Mouse (Mus musculus) adrenal gland, adult 2 months (tissue): ENCODE measurements around the gene Adrm1. TPM values are rescaled to one million over a fixed set of nuclear protein-coding genes. Genes with fewer than 3 reads are reported as not detected.

ENCODE experiments used
- DNase-seq: peaks from one replicate; pipeline ENCODE4 v3.0.0; 2021
- polyA plus RNA-seq: library from polyadenylated mRNA; depleted of rRNA; stranded (reverse); fragments of >200 nt; gene quantifications from 2 replicates; pipeline ENCODE4 v1.2.3, GENCODE M21; 2012
- total RNA-seq, 2 experiments: library from RNA; stranded (reverse); gene quantifications; 2 replicates each; pipeline ENCODE4 v1.2.3; 2021

Adrm1 gene
- total and polyA plus RNA-seq, 3 experiments: 152 to 296 (median 183) TPM

DNA sequence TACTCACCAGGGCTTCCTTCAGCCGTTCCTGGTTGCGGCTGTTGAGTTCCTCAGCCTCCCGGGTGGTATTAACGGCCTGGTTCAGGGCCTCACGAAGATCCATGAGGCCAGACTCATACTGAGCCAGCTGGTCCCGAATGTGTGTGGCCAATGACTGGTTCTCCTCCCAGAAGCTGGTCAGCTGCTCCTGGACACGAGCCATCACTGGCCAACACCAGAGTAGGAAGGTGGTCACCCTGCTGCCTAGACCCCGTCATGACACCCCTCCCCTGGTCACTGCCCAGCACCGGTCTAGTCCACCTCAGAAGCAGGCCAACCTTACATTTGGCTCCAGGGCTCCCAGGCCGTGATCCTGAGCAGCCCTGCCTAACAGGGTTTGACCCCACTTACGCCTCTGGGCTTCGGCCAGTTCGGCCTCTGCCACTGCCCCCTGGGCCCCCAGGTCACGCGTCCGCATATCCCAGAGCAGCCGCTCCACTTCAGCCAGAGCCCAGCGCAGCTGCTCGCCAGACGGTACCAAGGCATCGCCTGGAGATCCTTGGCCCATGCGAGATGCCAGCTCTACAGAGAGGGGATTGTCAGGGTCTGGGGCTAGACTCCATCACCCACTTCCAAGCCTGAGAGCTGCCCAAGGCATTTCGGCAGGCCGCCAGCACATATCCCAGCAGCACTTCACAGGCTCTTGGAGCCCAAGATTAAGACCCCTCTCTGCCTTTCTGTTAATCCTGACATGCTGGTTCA lies 12.9 kb downstream of the Adrm1 start:
- DNase-seq: no peak

DNA sequence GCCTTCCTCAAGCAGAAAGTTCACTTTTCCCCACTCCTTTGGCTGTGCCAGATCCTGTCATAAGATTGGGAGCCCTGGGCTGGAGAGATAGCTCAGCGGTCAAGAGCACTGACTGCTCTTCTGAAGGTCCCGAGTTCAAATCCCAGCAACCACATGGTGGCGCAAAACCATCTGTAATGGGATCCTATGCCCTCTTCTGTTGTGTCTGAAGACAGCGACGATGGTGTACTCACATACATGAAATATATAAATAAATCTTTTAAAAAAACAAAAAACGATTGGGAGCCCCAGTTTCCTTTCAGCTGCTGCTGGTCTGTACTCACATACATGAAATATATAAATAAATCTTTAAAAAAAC lies 13.4 kb downstream of the Adrm1 start:
- no peak for DNase-seq

DNA sequence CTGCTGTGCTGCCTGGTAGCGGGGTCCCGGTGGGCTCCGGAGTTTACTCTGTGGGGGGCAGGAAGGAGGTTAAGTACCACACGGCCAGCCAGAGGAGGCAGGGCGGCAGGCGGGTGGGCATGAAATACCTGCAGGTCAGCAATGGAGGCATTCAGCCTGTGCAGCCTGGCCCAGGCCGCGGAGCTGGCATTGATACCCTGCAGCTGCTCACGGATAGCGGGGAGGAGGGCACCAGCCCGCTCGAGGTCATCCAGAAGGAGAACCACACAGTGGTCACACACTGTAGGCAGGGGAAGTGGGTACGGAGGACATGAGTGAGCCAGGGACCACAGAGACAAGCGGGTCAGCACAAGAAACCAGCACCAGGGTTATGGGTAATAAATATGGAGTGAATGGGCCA lies 14.4 kb downstream of the Adrm1 start:
- no peak for DNase-seq

DNA sequence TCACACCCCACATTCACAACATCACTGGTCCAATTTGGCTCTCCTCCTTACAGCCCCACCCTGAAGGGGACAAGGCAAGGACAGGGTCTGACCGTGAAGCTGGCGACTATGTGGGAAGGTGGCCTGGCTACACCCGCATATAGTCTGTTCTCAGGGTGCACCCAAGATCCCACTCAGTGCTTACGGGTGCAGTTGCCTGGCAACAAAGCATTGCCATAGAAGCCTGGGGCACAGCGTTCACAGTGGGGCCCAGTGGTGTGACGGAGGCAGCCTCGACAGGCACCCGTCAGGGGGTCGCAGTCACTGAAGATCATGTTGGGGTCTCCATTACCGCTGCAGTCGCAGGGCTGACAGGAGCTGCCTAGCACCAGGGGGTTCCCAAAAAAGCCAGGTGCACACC lies 16.1 kb downstream of the Adrm1 start:
- no peak for DNase-seq

DNA sequence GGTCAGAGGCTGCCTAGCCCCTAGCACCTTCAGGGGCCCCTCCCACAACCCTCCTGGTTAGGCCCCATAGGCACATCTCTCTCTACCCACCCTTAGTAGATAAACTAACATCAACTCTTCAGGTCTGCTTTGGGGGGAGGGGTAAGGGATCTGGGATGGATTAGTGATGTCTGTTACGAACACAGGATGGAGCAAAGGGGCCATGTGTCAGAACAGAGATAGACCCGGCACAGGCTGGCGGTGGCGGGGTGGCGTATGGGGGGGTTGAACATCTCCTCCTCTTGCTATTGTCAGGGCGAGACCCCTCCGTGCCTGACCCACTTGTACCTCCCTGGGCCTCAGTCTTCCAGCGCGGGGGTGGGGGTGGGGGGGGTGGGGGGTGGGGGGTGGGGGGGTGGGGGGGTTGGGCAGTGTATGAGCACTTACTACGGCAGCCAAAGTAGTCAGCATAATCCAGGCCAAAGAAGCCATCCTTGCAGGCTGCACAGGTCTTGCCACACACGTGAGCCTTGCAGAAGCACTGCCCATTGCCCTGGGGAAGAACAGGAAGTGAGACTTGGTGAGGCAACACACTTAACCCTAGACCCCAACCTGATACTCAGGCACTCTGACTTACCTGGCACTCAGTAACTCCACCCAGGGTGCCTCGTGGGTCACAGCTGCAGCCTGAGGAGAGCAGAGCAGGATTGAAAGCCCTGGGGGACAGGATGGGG lies 25.5 kb downstream of the Adrm1 start:
- DNase-seq: no peak

DNA sequence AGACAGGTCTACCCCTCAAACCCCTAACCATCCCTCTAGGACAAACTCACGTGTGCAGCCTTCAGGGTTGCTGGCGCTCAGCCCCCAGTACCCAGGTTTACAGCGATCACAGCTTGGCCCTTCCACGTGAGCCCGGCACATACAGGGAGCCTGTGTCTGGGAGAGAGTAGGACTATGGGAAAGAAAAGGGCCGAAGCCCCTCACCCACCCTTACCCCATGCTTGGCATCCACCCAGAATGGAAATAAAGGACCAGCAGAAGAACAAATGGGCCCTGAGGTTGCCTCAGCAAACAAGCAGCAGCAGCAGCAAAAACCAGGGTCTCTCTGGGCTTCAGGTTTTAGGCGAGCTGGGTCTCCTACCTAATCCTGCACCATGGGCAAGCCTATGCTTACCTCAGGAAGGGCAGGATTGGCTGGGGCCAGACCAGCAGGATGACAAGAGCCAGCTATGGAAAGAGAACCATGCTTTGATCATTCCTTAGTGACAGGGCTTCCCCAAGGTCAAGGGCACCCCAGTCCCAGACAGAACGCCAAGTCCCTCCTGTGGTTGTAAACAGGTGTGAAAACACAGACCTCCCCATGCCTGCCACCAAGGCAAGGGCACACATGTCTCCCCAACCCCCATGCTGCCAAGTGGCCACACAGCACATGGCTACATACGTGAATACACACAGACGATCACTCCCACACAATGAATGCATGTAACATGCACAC lies 26.2 kb downstream of the Adrm1 start:
- peak; percentile 61 for DNase-seq

DNA sequence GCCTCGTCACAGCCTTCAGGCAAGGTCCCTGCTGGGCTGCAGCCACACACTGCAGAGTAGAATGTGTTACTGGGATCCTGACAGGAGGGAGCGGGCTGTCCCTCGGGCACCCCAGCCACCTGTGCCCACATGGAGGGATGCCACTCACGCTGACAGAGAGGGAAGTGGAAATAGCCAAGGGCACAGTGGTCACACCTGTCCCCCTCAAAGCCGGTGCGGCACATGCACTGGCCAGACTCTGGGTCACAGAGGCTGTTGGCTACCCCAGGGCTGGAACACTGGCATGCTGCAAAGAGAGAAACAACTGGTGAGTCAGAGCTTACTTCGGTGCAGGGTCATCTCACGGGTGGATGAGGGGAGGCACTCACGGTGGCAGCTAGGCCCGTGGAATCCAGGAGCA lies 27.5 kb downstream of the Adrm1 start:
- peak; percentile 62 for DNase-seq

DNA sequence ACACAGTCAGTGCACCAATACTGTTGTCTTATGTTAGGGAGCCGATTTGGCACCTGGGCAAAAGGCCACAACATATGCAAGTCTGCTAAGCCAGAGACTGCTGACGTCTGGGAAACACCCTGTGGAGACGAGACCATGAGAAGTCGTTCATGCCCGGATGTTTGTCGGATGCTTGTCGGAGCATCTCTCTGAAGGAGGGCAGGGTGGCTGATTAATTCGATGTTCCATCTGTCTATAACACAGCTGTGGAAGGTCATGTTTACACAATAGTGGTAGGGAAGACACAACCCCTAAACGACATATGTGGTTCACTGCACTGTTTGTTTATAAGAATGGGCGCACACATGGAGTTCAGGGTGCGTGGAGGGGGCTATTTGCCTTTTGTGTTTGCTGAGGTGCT lies 29.4 kb downstream of the Adrm1 start:
- DNase-seq: no peak

DNA sequence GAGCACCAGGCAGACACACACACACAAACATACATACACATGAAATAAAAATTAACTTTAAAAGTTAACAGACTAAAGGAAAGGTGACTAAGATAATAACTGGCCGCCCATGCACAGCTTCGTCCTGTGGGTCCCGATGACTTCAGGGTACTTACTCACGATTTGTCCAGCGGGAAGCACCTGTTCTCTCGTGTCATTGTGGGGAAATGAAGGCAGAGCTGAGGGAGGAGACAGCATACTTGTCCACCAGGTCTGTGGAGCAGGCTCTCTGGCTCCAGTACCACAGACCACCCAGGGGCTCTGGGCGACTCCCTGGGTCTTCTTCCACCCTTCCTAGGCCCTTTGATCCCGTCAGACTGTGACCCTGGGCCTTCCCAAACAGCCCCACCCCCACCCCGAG lies 30.0 kb downstream of the Adrm1 start:
- DNase-seq: no peak

DNA sequence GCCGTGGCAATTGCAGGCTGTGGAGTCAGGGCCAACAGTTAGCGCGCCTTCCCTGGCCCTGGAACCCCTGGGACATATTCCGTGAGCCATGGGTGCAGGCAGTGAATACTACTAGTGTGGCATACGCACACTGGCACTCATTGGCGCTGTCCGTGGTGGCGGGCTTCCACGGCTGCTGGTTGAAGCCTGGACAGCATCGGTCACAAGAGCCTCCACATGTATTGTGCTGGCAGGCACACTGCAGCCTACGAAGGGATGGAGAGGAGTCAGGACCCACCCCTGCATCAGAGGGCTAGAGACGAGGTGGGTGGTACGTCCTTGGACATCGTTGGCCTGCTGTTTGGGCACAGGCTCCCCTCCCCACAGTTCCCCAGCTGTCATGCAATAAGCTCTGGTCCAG lies 31.0 kb downstream of the Adrm1 start:
- no peak for DNase-seq

DNA sequence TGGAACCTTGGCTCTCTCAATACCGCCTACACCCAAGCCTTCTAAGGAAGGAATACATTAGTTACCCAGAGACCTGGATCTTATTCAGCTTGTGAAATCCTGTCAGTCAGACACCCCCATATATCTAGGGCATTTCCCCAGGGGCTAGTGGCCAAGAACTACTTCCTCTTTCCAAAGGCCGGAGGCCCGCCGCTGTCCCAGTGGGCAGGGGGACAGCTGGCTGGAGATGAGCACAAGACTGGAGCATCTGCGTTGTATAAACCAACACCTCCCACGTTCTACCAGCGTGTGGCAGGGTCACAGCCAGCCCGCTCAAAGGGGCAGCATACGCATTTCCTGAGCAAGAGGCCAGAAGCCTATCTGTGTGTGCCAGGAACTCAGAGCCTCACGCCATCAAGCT lies 31.5 kb downstream of the Adrm1 start:
- no peak for DNase-seq

DNA sequence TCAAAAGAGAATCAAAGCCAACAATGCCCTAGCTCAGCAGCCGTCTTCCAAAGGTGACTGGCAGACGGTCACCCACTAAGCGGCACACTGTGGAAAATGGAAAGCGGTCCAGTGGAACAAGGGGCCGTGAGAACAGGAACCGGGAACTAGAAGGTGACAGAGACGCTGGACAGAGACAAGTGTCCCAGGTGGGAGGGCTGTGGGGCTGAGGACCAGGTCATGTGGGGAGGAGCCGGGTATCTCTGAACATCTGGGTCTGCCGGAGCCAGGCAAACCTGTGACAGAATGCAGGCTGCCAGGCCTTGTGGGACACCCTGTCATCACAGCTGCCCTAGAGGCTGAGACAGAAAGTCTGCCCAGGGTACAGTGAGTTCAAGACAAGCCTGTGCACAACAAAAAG lies 33.2 kb downstream of the Adrm1 start:
- no peak for DNase-seq

DNA sequence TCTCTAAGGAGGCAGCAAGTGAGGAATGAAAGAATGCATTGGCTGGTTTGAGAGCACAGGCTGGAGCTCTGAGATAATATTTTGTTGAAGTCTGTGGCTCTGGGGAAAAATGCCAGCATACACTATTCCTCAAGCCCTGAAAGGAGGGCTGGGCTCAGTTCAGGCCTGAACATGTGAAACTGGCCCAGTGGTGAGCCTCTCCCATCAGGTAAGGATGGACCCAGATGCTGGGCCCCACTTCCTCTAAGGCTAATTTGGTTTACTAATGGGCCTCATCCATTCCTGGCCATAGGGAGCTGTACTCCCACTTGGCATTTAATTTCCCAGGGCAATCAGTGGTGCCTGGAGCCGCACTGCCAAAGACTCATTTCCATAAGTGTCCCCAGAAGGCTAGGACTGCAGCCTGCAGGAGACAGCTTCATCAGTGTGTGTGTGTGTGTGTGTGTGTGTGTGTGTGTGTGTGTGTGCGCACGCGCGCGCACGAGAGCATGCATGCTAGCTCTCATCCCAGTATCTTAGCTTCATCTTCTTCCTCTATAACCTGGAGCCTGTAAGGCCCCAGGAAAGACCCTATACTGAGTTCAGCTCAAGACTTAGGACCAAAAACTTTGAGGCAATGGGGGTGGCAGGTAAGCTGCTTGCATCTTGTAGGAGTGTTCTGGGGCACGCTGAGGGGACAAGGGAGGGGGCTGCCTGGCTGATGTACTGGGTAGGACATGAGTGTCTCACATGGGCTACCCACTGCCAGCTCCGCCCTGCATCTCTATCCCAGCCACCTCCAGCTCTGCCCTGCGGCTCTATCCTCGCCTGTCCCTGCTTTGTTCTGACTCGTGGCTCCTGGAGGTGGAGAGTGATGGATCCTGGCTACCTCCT lies 34.0 kb downstream of the Adrm1 start:
- DNase-seq: no peak

DNA sequence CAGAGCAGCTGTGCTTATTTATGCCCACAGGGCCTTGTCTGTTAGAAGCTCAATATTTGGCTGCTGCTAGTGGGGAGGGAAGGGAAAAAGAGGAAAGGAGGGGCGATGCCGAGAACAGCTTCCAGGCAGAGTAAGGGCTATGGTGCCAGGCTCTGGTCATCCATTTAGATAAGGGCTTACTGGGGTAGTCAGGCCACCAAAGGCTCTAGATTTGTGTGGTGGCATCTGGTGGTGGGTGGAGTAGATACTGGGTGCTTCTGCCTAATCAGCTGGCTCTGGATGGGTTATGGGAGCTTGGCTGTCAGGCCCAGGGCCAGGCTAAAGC lies 34.6 kb downstream of the Adrm1 start:
- no peak for DNase-seq

DNA sequence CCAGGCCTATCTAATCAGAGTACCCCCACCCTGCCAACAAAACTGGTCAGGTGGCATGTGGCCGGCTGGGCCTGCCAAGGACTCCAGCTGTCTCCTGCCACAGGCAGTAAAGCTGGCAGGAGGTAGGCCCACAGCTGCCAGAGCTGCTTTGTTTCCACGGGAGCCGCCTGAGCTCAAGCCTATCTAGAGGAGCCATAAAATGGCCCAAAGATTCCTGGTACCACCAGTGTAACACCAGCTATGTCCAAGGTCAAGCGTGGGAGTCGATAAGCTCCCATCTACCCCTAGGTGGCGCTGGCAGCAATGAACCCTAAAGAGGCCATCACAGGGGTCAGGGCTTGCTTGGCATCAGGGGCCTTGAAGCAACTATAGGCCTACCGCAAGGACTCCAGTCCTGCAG lies 36.6 kb downstream of the Adrm1 start:
- DNase-seq: peak; percentile 60

DNA sequence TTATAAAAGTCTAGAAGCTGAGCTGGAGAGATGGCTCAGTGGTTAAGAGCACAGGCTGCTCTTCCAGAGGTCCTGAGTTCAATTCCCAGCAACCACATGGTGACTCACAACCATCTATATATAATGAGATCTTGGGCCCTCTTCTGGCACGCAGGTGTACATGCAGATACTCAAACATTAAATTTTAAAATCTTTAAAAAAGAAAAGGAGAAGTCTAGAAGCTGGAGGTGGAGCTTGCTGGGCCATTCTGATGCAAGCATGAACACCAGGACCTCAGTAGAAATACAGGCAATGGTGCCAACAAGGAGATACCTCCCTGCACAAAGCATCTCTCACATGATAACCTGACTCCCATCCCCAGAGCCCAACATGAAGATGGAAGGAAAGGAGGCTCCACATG lies 37.7 kb downstream of the Adrm1 start:
- no peak for DNase-seq

DNA sequence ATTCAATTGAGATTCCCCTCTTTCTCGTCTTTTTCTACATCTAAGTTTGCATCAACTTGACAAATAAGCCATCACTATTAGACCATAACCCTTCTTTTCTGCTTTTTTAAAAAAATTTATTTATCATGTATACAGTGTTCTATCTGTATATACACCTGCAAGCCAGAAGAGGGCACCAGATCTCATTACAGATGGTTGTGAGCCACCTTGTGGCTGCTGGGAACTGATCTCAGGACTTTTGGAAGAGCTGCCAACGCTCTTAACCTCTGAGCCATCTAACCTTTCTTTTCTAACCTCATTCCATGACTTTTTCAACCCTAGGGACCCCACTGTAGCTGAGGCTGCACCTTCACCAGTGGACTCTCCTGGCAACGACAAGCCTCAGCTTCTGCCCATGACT lies 41.0 kb downstream of the Adrm1 start:
- no peak for DNase-seq

DNA sequence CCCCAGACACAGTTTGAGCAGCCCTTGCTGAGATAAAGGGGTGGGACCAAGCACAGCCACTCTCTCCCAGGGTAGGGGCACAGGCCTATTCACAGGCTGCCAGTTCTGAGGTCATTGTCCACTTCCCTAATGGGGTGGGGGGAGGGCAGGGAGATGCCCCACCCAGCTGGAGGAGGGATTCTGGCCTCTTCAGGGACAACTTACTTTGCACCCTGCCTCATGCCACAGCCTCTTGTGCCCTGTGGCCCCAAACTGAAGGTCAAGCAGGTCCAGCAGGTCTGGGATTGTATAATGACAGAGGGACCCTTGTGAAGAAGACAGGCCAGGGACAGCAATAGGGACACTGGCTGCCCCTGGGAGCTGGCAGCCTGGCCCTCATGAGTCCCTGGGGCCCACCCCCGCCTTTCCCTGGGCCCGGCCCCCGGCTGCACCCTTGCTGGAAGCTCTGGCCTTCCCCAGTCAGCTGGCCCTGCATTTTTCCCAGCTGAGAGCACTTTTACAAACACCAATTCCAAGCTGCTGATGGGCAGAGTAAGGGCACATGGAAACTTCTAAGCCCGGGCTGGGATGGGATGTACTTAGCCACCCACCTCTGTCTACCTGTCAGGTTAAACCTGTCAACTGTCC lies 43.2 kb downstream of the Adrm1 start:
- peak; percentile 68 for DNase-seq

DNA sequence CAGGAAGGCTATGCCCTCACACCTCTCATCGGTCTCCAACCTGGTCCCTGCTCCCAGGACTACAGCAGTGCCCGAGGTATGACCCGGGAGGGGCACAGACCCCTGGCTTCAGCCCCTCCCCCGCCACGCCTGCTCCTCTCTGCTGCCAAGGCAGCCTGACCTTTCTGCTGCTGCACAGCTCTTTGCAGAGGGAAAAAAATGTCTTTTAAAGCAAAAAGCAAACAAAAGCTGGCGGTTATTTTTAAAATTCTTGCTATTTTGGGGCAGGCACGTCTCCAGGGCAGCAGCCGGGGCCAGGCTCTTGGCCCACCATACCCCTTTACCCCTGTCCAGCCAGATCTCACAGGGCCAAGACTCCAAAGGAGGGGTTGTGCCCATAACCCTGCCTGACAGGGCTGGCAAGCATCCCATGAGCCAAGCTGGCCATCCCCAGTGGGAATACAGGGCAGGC lies 43.8 kb downstream of the Adrm1 start:
- DNase-seq: peak; percentile 65

DNA sequence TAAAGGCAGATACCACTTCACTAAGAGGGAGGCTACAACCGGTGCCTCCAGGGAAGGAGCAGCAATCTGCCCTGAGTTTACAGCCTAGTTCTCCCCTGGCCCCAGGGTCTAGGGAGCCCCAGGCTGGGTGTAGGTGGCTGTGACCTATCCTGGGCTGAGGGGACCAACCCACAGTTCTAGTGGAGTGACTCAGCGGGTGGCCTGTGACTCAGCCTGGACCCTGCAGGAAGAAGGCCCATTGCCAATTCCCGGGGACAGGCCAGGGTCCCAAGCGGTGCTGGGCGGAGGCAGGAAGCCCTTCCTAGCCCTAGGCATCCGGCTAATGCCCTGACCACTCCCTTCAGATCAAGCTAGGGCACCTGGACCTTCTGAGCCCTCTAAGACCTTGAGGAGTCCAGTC lies 44.7 kb downstream of the Adrm1 start:
- peak; percentile 92 for DNase-seq

DNA sequence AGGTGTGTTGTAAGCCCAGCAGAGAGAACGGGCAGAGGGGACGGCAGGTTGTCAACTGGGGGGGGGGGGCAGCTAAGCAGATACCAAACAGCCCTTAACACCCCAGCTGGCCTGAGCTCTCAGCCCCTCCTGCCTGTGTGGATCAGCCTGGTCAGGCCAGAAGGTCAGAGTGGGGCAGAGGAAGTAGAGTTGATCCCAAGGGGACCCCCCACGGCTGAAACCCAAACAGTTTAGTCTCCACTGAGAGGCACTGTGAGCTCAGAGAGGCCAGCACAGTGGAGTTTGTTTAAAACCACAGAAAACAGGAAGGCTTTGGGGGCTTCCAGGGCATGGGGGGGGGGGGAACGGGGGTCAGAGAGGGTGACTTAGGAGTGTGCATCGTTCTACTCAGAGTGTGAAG lies 45.6 kb downstream of the Adrm1 start:
- DNase-seq: no peak

DNA sequence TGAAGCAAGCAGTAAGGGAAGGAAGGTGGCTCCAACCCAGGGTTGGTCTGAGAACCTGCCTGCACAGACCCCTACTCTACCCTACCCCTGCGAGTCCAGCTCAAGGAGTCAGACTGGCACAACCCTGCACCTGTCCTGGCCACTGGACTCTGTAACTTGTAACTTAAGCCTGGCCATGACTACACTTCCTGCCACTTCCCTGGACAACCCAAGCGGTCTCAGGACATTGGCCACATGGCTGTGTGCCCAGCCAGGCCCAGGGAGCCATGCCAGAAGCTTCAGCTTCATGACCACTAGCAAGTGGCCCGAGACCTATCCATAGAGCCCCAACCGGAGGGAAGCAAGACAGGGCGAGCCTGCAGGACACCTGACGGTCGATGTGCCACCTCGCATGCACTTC lies 46.3 kb downstream of the Adrm1 start:
- DNase-seq: peak; percentile 86
